8 mouse cellular contexts compared by ENCODE assay signal in genomic region chr6:95217431-95217830, GRCm38 (mm10).
DNase-seq lines count a peak whose midpoint lies in the region; ATAC-seq and TF ChIP-seq lines count a peak whose summit lies in the region.

No protein-coding gene starts in this region.

- no peak for TF ChIP-seq POLR2A in limb, embryonic 14.5 days (IDR thresholded peaks at IDR 0.05; ENCODE audit: borderline replicate concordance, extremely low read depth, insufficient read depth, insufficient read length)

- no peak overlapping the region for H3K27ac ChIP-seq in intestine, postnatal 0 days (ENCODE audit: low read depth, low read length)
- no peak overlapping the region for H3K27ac ChIP-seq in intestine, embryonic 16.5 days (ENCODE audit: low read length)
- H3K27ac ChIP-seq in forebrain, embryonic 15.5 days (replicated peaks) = no peak overlapping the region
- H3K27ac ChIP-seq in limb, embryonic 14.5 days (replicated peaks; ENCODE audit: low read depth, low read length) = no peak overlapping the region

- no peak overlapping the region for H3K9ac ChIP-seq in intestine, postnatal 0 days (ENCODE audit: low read depth, low read length)
- H3K9ac ChIP-seq in intestine, embryonic 16.5 days (ENCODE audit: low read depth, low read length) = no peak overlapping the region
- H3K9ac ChIP-seq in forebrain, embryonic 15.5 days (replicated peaks) = no peak overlapping the region
- H3K9ac ChIP-seq in limb, embryonic 14.5 days (ENCODE audit: low read depth, low read length, severe bottlenecking) = no peak overlapping the region

- no peaks in the 10 kb centered on the region for H3K27me3 ChIP-seq in intestine, postnatal 0 days (replicated peaks; ENCODE audit: control insufficient read depth, insufficient read depth, low read length)
- peaks cover 3% of the 10 kb centered on the region; the same call in 1 of the 2 replicates for H3K27me3 ChIP-seq in intestine, embryonic 16.5 days (replicated peaks; ENCODE audit: control insufficient read depth, insufficient read depth, low read length)
- H3K27me3 ChIP-seq in forebrain, embryonic 15.5 days = 0 out of 2 replicates have a peak, but pooled peaks cover 2% of the 10 kb centered on the region
- H3K27me3 ChIP-seq in limb, embryonic 14.5 days (ENCODE audit: control insufficient read depth, insufficient read depth, low read length) = no peaks in the 10 kb centered on the region

- WGBS in intestine, postnatal 0 days = 33% methylated on average over 6 of the region's 6 CpGs
- WGBS in intestine, embryonic 16.5 days = 31% methylated on average over 6 of the region's 6 CpGs
- 41% methylated on average over 6 of the region's 6 CpGs for WGBS in forebrain, embryonic 15.5 days
- WGBS in limb, embryonic 14.5 days = 33% methylated on average over 6 of the region's 6 CpGs

- H3K4me3 ChIP-seq in intestine, postnatal 0 days (ENCODE audit: low read depth, low read length) = no peak overlapping the region
- H3K4me3 ChIP-seq in intestine, embryonic 16.5 days (ENCODE audit: low read length) = no peak overlapping the region
- H3K4me3 ChIP-seq in forebrain, embryonic 15.5 days = no peak overlapping the region
- no peak overlapping the region for H3K4me3 ChIP-seq in limb, embryonic 14.5 days (replicated peaks; ENCODE audit: low read length)

- no peak overlapping the region for H3K4me2 ChIP-seq in intestine, postnatal 0 days (replicated peaks; ENCODE audit: low read depth)
- no peak overlapping the region for H3K4me2 ChIP-seq in intestine, embryonic 16.5 days (ENCODE audit: low read depth, low read length)
- no peak overlapping the region for H3K4me2 ChIP-seq in forebrain, embryonic 15.5 days (replicated peaks)
- H3K4me2 ChIP-seq in limb, embryonic 14.5 days (replicated peaks; ENCODE audit: low read depth, low read length, severe bottlenecking) = no peak overlapping the region

- no peaks in the 10 kb centered on the region for H3K36me3 ChIP-seq in intestine, postnatal 0 days (ENCODE audit: control insufficient read depth, insufficient read depth)
- H3K36me3 ChIP-seq in intestine, embryonic 16.5 days (ENCODE audit: control insufficient read depth, insufficient read depth, low read length) = no peaks in the 10 kb centered on the region
- H3K36me3 ChIP-seq in forebrain, embryonic 15.5 days = no peaks in the 10 kb centered on the region
- no peaks in the 10 kb centered on the region for H3K36me3 ChIP-seq in limb, embryonic 14.5 days (ENCODE audit: control insufficient read depth, insufficient read depth, low read length)

- no peaks in the 10 kb centered on the region for H3K9me3 ChIP-seq in intestine, postnatal 0 days (ENCODE audit: control insufficient read depth)
- H3K9me3 ChIP-seq in intestine, embryonic 16.5 days (ENCODE audit: control insufficient read depth, low read length) = no peaks in the 10 kb centered on the region
- H3K9me3 ChIP-seq in forebrain, embryonic 15.5 days = no peaks in the 10 kb centered on the region
- no peaks in the 10 kb centered on the region for H3K9me3 ChIP-seq in limb, embryonic 14.5 days (ENCODE audit: control insufficient read depth, low read length)

- no peak for ATAC-seq in intestine, postnatal 0 days
- ATAC-seq in intestine, embryonic 16.5 days = no peak
- ATAC-seq in forebrain, embryonic 15.5 days (replicated peaks) = peak; percentile 51; the same call in 1 of the 2 replicates
- ATAC-seq in limb, embryonic 14.5 days (ENCODE audit: low FRiP score, low read depth) = peak; percentile 60

- no peaks in the 10 kb centered on the region for H3K4me1 ChIP-seq in intestine, postnatal 0 days (replicated peaks; ENCODE audit: control insufficient read depth, insufficient read depth, low read length)
- no peaks in the 10 kb centered on the region for H3K4me1 ChIP-seq in intestine, embryonic 16.5 days (ENCODE audit: control insufficient read depth, insufficient read depth, low read length)
- no peaks in the 10 kb centered on the region for H3K4me1 ChIP-seq in forebrain, embryonic 15.5 days
- H3K4me1 ChIP-seq in limb, embryonic 14.5 days (ENCODE audit: control insufficient read depth, insufficient read depth, low read length) = no peaks in the 10 kb centered on the region

- TF ChIP-seq CTCF in intestine, postnatal 0 days (IDR thresholded peaks at IDR 0.05; ENCODE audit: low read depth) = peak; percentile 64

- peak; percentile 34 for DNase-seq in Muller cell, postnatal 12 days (ENCODE audit: inconsistent ontology term)
- peak; percentile 34 for DNase-seq in limb, embryonic 14.5 days (ENCODE audit: low spot score)
- DNase-seq in heart, postnatal 4 days = no peak
- no peak for DNase-seq in cerebellum, adult 8-10 months
- no peak for DNase-seq in lung, postnatal 14 days

Comparison
In these comparisons a context has a peak if more than half of its experiments do, and no peak if none do; other contexts are left out.
1. ATAC-seq: peak in forebrain, embryonic 15.5 days (single experiment) and limb, embryonic 14.5 days (single experiment); none in intestine, postnatal 0 days (single experiment) and intestine, embryonic 16.5 days (single experiment).
2. DNase-seq: peak in Muller cell, postnatal 12 days (single experiment) and limb, embryonic 14.5 days (single experiment); none in heart, postnatal 4 days (single experiment), cerebellum, adult 8-10 months (single experiment) and lung, postnatal 14 days (single experiment).